Mouse (Mus musculus) cerebellum, adult 9-10 months (tissue): Measurements from ENCODE around the gene N6amt1.

ENCODE experiments used
- DNase-seq: peaks from one replicate; pipeline ENCODE4 v3.0.0; 2022

Gene N6amt1

GRCm38 (mm10) chr16:87387444-87387977 lies 33.5 kb downstream of the N6amt1 start:
- DNase-seq = no peak

DNA sequence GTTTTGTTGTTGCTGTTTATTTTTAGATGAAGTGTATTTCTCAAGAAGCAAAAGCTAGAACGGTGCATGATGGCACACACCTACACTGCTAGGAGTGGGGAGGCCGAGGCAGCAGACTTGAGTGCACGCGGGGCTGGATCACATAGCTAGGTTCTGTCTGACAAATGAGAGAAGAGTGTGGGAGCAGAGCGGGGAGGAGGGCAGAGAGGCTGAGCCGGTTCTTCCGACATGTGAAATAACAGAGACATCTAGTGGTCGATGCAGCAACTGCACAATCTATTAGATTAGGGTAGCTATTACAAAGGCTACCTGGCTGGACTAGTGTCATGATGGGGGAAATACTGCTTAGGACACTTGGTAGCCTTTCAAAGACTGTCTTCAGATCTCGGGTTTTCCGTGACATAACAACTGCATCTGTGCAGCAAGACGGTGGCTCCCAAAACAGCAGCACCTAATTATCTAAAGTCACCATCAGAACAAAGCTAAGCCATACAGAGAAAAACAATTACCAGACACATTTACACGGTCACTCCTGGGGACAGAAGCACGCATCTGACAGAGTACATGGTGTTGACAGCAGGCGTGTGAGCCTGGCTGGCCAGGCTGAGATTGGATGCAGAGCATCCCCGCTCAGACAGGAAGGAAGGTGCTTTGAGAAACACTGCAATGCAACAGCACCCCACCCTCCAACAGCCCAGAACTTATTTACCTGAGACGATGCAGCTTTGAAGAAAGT lies 40.0 kb downstream of the N6amt1 start:
- DNase-seq = peak; percentile 77

DNA sequence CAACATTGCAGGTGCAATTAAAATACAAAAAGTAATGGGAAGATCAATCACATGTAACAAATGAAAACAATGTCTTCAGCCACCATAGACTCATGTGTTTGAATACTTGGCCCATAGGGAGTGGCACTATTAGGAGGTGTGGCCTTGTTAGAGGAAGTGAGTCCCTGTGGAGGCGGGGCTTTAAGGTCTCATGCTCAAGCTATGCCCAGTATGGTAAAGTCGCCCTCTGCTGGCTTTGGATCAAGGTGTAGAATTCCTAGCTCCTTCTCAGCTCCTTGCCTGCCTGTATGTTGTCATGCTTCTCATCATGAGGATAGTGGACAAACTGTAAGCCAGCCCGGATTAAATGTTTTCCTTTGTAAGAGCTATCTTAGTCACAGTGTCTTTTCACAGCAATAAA lies 51.0 kb downstream of the N6amt1 start:
- no peak for DNase-seq
